Mouse (Mus musculus): ENCODE results near the gene Cactin.

The Cactin gene

DNA sequence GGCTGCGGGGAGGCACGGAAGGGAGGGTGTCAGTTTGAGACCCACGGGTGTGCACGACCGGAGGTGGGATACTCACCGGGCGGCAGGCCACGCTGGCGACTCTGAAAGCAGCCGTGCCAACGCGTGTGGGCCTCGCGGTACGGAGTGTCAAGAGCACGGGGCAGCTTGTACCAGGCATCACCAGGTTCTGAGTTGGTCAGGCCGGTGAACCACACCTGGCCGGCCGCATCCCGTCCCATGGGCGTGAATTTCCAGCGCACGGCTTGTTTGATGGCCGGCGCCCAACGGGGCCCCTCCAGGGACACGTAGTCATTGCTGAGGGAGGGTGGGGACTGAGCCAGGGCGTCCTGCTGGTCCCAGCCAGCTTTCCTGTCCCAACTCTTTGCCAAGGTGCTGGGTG is 43.8 kb downstream of the Cactin start:
- no peak; the same call in 1 of the 2 replicates for ATAC-seq (ENCODE audit: low TSS enrichment)

DNA sequence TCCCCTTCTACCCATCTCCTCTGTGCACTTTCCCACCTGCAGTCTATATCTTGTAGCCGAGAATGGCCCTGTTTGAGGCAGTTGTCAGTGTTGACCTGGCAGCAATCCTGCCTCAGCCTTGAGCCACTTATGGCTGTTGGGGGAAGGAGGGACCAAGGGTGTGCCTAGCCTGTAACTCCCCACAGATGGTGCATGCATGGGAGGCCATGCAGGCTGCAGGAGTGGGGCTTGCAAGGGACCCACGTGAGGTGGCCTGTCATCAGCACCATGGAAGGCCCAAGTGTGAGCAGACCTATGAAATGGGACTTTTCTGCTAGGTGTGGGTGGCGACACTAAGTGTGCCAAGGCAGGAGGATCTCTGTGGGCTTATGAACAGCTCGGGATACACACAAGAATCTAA is 44.2 kb downstream of the Cactin start:
- ATAC-seq (ENCODE audit: low TSS enrichment), result peak; percentile 56

DNA sequence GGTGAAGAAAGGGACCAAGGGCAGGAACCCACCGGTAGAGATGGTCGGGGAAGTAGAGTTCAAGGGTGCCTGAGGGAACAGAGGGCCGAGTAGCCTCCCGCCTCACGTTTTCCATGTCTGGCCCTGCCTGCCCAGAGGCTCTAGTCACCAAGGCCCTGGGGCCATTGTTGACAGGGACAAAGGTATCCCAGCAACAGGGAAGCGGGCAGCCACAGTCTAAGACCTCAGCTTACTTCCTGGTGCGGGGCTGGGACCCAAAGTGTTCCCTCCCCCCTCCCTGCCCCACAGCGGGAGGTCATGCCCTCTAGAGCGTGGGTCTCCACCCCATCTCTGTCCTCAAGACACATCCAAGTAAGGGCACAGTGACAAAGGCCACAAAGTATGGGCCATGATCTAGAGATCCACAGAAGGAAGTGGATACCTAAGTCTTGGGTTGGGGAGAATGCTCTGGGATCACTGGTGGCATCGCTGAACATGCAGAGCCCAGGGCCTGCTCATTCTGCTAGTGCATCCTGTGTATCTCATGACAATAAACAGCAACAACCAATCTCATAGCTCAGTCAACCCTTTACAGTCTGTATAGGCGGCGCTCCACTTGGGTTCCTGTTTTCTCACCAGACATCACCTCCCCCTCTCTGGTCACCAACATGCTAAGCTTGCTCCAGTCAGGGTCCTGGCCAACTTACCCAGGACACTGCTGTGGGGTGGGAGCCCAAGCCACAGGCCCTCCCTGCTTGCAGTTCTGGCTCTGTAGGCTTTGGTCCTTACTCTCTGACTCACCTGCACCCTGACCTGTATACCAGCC is 45.0 kb downstream of the Cactin start, which contains the start of gene 4930404N11Rik:
TSS of gene 4930404N11Rik (minus strand) at position 145 of the 805 bp plus-strand sequence.
- ATAC-seq (ENCODE audit: low TSS enrichment), result 0 out of 2 replicates have a peak, but pooled peaks have one; percentile 7

DNA sequence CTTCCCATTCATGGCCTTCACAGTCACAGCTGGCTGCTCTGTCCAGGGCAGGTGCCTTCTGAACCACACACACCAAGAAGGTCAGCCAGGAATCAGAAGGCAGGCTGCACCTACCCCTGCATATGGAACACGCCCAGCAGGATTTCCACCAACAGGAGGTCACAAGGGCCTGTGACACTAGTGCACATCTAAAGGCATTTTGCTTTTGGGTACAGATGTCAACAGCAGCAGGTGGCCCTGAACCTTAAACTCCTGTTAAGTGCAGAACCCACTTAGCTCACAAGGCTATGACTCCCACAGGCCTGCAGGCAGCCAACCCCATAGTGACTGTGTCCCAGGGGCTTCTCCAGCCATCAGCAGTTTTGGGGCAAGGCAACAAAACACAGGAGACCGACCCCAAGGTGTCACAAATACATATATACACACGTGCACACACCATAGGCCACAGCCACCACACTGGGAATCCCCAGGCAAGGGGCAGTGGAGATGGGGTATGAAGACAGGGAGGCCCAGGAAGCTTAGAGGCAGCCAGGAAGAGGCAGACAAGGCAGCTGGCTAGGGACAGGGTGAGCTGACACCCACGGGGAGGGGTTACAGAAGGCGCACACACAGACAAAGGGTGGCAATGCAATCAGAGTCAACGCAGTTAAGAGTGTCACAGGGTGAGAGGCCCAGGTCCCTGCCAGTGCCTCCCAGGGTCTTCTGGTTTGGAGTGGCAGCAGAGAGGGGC is 45.7 kb downstream of the Cactin start:
- no peak for ATAC-seq (ENCODE audit: low TSS enrichment)

DNA sequence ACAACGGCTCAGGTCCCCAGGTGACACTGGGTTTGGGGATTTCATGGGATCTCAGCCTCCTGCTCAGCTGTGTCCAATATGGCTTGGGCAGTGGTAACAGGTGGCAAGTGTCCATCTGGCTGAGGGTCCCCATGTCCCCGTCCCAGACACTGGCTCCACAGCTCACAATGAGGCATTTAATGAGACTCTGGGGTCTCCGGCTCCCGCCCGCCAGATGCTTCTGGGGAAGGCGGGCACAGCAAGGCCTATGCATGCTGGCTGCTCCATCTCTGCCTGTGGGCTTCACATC is 46.2 kb downstream of the Cactin start:
- ATAC-seq (ENCODE audit: low TSS enrichment), result no peak

DNA sequence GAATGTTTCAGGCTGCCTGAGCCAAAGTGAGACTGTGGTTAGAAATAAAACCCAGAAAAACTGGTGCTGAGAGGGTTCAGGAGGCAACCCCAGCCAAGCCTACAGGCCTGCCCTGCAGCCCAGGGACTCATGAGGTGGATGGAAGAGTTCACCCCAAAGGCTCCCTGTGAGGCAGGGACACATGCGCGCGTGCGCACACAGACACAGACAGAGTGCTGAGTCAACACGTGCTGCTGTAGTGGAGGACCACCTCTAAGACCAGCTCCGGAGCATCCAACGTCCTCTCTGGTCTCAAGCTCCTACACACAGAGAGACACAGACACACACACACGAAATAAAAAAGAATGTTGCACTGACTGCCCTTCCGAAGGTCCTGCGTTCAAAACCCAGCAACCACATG is 54.4 kb downstream of the Cactin start:
- no peak for ATAC-seq (ENCODE audit: low TSS enrichment)

Data from frontal cortex, adult (tissue).